21 mouse cellular contexts compared by ENCODE assay signal in the genomic region with DNA sequence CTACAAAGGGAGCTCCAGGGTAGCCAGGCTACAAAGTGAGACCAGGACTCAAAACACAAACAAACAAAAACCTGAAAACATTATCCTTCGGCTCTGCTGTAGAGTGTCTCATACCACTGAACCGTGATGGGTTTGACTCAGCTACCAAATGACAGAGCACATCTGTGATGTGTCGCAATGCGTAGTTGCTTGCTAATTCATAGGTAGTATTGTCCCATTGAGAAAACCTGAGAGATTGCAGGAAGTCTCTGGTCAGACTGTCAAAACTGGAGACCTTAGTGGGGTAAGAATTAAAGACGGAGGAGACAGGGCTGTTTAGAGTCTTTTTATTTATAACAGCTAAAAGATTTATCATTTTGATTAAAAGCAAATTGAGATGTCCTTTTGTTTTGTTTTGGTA. TPM values are rescaled to one million over a fixed set of nuclear protein-coding genes. Genes with fewer than 3 reads are reported as not detected.
DNase-seq lines count a peak whose midpoint lies in the region; ATAC-seq and TF ChIP-seq lines count a peak whose summit lies in the region.
"Had no signal": no experiment of that assay in that cellular context is flagged by ENCODE, and none has a peak within 500 bp of the region (broad histone marks: within the 10 kb centered on the region; RNA-seq: fewer than 3 reads in every experiment).

No protein-coding gene starts in this region.

- H3K36me3 ChIP-seq in hindbrain, embryonic 10.5 days, result no peaks in the 10 kb centered on the region
- H3K36me3 ChIP-seq in hindbrain, embryonic 11.5 days (ENCODE audit: control insufficient read depth, insufficient read depth, low read length), result no peaks in the 10 kb centered on the region
- no peaks in the 10 kb centered on the region for H3K36me3 ChIP-seq in midbrain, embryonic 11.5 days (ENCODE audit: control insufficient read depth, insufficient read depth, low read length)
- no peaks in the 10 kb centered on the region for H3K36me3 ChIP-seq in midbrain, postnatal 0 days (ENCODE audit: insufficient read depth, low read length)
- H3K36me3 ChIP-seq: forebrain, embryonic 10.5 days; G1E had no signal

- H3K4me2 ChIP-seq in hindbrain, embryonic 11.5 days (replicated peaks; ENCODE audit: low read depth, low read length), result no peak overlapping the region
- H3K4me2 ChIP-seq in midbrain, embryonic 11.5 days, result no peak overlapping the region
- H3K4me2 ChIP-seq in midbrain, postnatal 0 days (ENCODE audit: low read depth, low read length, poor library complexity, severe bottlenecking), result no peak overlapping the region
- H3K4me2 ChIP-seq: heart, embryonic 11.5 days; hindbrain, embryonic 14.5 days had no signal

- H3K27me3 ChIP-seq in hindbrain, embryonic 10.5 days (ENCODE audit: insufficient read depth, poor library complexity, severe bottlenecking), result peaks cover 38% of the 10 kb centered on the region
- no peaks in the 10 kb centered on the region for H3K27me3 ChIP-seq in hindbrain, embryonic 11.5 days (ENCODE audit: control insufficient read depth, insufficient read depth, low read length)
- H3K27me3 ChIP-seq in midbrain, embryonic 11.5 days (ENCODE audit: control insufficient read depth, insufficient read depth, low read length), result no peaks in the 10 kb centered on the region
- H3K27me3 ChIP-seq in midbrain, postnatal 0 days (ENCODE audit: insufficient read depth, low read length), result no peaks in the 10 kb centered on the region
- H3K27me3 ChIP-seq: Patski had no signal

- H3K9ac ChIP-seq in hindbrain, embryonic 11.5 days (ENCODE audit: low read depth, low read length), result no peak overlapping the region
- no peak overlapping the region for H3K9ac ChIP-seq in midbrain, embryonic 11.5 days (ENCODE audit: low read length)
- no peak overlapping the region for H3K9ac ChIP-seq in midbrain, postnatal 0 days (replicated peaks; ENCODE audit: low read length, poor library complexity, severe bottlenecking)
- H3K9ac ChIP-seq: hindbrain, embryonic 14.5 days had no signal

- H3K9me3 ChIP-seq in hindbrain, embryonic 10.5 days, result no peaks in the 10 kb centered on the region
- H3K9me3 ChIP-seq in hindbrain, embryonic 11.5 days (ENCODE audit: control insufficient read depth, low read length), result no peaks in the 10 kb centered on the region
- H3K9me3 ChIP-seq in midbrain, embryonic 11.5 days (ENCODE audit: control insufficient read depth, low read length), result no peaks in the 10 kb centered on the region
- no peaks in the 10 kb centered on the region for H3K9me3 ChIP-seq in midbrain, postnatal 0 days (ENCODE audit: low read length)
- H3K9me3 ChIP-seq: forebrain, embryonic 10.5 days; G1E had no signal

- no peak overlapping the region for H3K4me3 ChIP-seq in hindbrain, embryonic 10.5 days
- no peak overlapping the region for H3K4me3 ChIP-seq in hindbrain, embryonic 11.5 days (ENCODE audit: low read depth, low read length)
- no peak overlapping the region for H3K4me3 ChIP-seq in midbrain, embryonic 11.5 days (ENCODE audit: low read depth, low read length)
- H3K4me3 ChIP-seq in midbrain, postnatal 0 days (ENCODE audit: low read depth, low read length), result no peak overlapping the region
- H3K4me3 ChIP-seq: forebrain, embryonic 10.5 days had no signal

- H3K4me1 ChIP-seq in hindbrain, embryonic 10.5 days (replicated peaks), result peaks cover 17% of the 10 kb centered on the region
- peaks cover 2% of the 10 kb centered on the region; the same call in 1 of the 2 replicates for H3K4me1 ChIP-seq in hindbrain, embryonic 11.5 days (replicated peaks; ENCODE audit: control insufficient read depth, insufficient read depth, low read length)
- H3K4me1 ChIP-seq in midbrain, embryonic 11.5 days (ENCODE audit: control insufficient read depth, insufficient read depth, low read length), result peaks cover 16% of the 10 kb centered on the region
- H3K4me1 ChIP-seq in midbrain, postnatal 0 days (ENCODE audit: insufficient read depth, low read length), result 0 out of 2 replicates have a peak, but pooled peaks cover 1% of the 10 kb centered on the region

- 54% methylated on average over 5 of the region's 5 CpGs for WGBS in hindbrain, embryonic 10.5 days
- 59% methylated on average over 5 of the region's 5 CpGs for WGBS in hindbrain, embryonic 11.5 days
- 42% methylated on average over 5 of the region's 5 CpGs for WGBS in midbrain, embryonic 11.5 days
- 43% methylated on average over 5 of the region's 5 CpGs for WGBS in midbrain, postnatal 0 days

- no peak for TF ChIP-seq CTCF in midbrain, postnatal 0 days (IDR thresholded peaks at IDR 0.05)

- DNase-seq in hindbrain, embryonic 10.5 days (ENCODE audit: low spot score), result no peak
- no peak for DNase-seq in hindbrain, embryonic 11.5 days (ENCODE audit: low spot score)
- no peak for DNase-seq in midbrain, embryonic 11.5 days (ENCODE audit: low spot score, missing footprints)
- no peak for DNase-seq in midbrain, postnatal 0 days (ENCODE audit: low spot score)
- no peak for DNase-seq in heart, adult 11 months
- DNase-seq: adrenal gland, postnatal 10 days; adrenal gland, postnatal 36 days; B cell, adult 2 months; cerebellum, adult 18-20 months; cerebellum, adult 9-10 months; cerebellum, postnatal 14 days; gastrocnemius, postnatal 25 days had no signal

- no peak for ATAC-seq in hindbrain, embryonic 11.5 days (ENCODE audit: low FRiP score)
- ATAC-seq in midbrain, embryonic 11.5 days (ENCODE audit: low FRiP score), result peak; percentile 37
- ATAC-seq in midbrain, postnatal 0 days (ENCODE audit: low FRiP score), result no peak
- ATAC-seq in megakaryocyte, adult 5-6 weeks (ENCODE audit: poor library complexity, severe bottlenecking), result peak; percentile 75
- ATAC-seq: forebrain, embryonic 14.5 days; hindbrain, postnatal 0 days; inflammation-experienced regulatory T-cells, adult 6 months; Patski had no signal

- peak overlapping the region; percentile 35; the same call in 1 of the 2 replicates for H3K27ac ChIP-seq in hindbrain, embryonic 10.5 days
- no peak overlapping the region for H3K27ac ChIP-seq in hindbrain, embryonic 11.5 days (ENCODE audit: low read depth, low read length)
- H3K27ac ChIP-seq in midbrain, embryonic 11.5 days (ENCODE audit: low read depth, low read length), result peak overlapping the region; percentile 42; the same call in 1 of the 2 replicates
- H3K27ac ChIP-seq in midbrain, postnatal 0 days (ENCODE audit: low read depth, low read length), result no peak overlapping the region
- H3K27ac ChIP-seq: hindbrain, embryonic 14.5 days; hindbrain, postnatal 0 days had no signal

RNA-seq across cellular contexts. Expression of a gene that starts 10.6 kb away (rescaled TPM):
- 26.1 and 37.6 TPM in 2 replicates for polyA plus RNA-seq in hindbrain, embryonic 10.5 days (2016; fragmentation: Nextera tagmentation; extraction: Ambion mirVana)
- 32.6 and 41.0 TPM in 2 replicates for polyA plus RNA-seq in hindbrain, embryonic 11.5 days (2014; fragmentation: Nextera tagmentation; extraction: Ambion mirVana)
- 117 and 124 TPM in 2 replicates for polyA plus RNA-seq in midbrain, embryonic 11.5 days (2014; fragmentation: Nextera tagmentation; extraction: Ambion mirVana)
- total RNA-seq in midbrain, postnatal 0 days (2014; rRNA removed), result 109 and 117 TPM in 2 replicates
- 109 and 121 TPM in 2 replicates for polyA plus RNA-seq in midbrain, postnatal 0 days (2015; fragmentation: Nextera tagmentation; extraction: Ambion mirVana)
- total RNA-seq in megakaryocyte, adult 5-6 weeks (2015), result 30.3 and 33.6 TPM in 2 replicates
- 10.9 and 19.8 TPM in 2 replicates for total RNA-seq in megakaryocyte, adult 5-6 weeks (2017)
- total RNA-seq: G1E had no signal
- polyA plus RNA-seq: G1E; inflammation-experienced regulatory T-cells, adult 6 months had no signal

Comparison
In these comparisons a context has a peak if more than half of its experiments do, and no peak if none do; other contexts are left out.
1. H3K27ac ChIP-seq: peak in hindbrain, embryonic 10.5 days (single experiment) and midbrain, embryonic 11.5 days (single experiment); none in hindbrain, embryonic 11.5 days (single experiment) and midbrain, postnatal 0 days (single experiment).
2. ATAC-seq: peak in midbrain, embryonic 11.5 days (single experiment) and megakaryocyte, adult 5-6 weeks (single experiment); none in hindbrain, embryonic 11.5 days (single experiment) and midbrain, postnatal 0 days (single experiment).